Mouse (Mus musculus) layer of hippocampus, adult 9-11 months (tissue): Measurements from ENCODE around the gene Pkd1l1.

Source experiments
- DNase-seq: peaks from one replicate; pipeline ENCODE4 v3.0.0; 2022

The Pkd1l1 gene

DNA sequence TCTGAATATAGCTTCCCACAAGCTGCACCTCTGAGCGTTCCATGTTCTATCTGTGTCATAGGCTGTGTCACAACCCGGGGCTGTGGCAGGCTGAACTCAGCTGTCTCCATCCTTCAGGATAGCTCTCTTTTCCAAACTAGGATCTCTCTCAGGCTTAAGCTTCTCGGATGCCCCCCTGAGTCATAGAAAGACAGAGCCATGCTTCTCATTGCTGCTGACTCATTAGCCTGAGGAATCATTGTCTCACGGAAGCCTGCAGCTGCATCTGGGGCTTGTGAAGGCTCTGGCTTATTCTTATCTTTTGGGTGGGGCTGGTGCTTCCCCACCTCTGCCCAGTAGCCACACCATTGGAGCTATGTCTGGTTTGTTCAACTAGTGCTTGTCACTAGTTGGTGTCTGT is 151.7 kb downstream of the Pkd1l1 start:
- DNase-seq: no peak

DNA sequence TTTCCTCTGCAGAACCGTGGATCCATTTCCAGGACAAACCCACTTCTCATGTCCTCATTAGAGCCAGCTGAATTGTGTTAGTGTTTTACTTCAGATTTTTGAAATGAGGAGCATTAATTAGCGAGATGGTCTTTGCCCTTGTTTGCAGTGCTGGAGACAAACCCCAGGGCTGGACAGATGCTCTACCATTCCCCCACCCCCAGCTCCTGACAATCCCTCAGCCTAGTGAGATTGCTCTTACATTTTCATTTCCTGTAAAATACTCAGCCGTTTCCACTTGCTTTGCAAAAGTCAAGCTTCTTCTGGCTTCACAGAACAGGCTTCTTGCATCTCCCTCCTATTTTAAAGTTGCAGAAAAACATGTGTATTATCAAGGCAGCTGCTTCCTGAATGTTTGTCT is 155.7 kb downstream of the Pkd1l1 start:
- no peak for DNase-seq

DNA sequence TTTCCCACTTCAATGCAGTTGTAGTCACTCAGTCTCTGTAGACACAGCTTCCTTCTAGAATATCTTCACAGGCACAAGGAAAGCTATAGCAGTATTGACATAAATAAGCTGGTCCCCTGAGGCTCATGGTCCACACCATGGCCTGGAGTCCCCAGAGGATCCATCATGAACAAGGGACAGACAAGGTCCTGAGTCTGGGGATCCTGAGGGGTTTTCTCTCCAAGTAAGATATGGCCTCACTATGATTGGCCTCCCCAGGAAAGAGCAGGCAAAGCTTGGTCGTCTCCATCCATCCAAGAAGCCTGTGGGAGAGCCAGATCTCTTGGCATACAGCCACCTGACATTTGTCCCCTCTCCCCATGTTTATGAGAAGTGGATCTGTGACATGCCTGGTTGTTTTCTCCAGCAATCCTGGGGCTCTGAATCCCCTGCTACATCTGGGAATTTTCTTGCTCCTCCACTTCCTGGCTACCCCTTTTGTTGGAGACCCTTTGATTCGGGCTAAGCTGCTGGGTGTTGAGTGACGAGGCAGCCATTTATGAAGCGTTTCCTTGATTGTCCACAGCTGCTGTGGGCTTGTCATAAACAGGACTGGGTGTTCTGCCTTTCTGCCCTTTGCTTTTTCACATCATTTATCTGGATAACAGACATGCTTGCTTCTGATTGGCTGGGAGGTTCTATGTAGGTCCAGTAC is 158.8 kb downstream of the Pkd1l1 start:
- no peak for DNase-seq

DNA sequence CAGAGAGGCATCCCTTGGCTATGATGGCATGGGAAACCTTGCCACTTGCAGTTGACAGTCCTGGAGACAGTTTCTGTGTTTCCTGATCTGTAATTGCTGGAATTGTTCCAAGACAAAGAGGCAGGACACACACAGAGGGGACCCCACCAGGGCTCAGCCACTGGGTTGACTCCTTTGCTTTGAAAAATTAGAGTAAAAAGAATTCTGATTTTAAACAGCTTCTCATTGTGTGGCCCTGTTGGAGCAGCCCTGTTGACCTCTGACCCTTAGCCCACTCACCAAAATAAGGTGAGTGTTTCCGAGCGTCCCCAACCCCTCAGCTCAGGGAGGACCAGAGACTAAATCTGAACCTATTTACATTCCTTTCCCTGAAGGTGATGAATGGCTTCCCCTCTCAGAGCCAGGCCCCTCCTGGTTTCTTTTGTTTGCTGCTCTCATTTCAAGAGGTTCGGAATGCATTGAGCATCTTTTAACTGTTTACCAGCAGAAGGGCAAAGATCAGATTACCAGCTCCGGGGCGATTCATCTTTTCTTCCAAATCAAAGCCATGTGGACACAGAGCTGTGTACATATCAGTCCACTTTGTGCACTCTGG is 161.5 kb downstream of the Pkd1l1 start:
- DNase-seq: no peak

DNA sequence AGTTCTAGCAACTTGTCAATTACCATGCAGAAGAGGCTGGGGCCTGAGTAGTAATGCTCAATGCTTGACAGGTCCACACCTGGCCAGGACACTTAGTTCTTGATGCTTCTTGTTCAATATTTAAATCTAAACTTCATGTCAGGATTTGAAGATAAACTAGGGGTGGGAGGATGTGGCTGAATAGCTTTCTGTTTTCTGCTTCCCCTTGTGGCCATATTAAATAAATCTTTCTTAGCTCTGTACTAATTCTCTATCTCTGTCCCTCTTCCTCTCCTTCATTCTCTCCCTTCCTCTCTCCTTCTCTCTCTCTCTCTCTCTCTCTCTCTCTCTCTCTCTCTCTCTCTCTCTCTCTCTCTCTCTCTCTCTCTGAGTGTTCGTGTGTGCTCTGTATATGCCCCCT is 163.4 kb downstream of the Pkd1l1 start:
- DNase-seq: no peak

DNA sequence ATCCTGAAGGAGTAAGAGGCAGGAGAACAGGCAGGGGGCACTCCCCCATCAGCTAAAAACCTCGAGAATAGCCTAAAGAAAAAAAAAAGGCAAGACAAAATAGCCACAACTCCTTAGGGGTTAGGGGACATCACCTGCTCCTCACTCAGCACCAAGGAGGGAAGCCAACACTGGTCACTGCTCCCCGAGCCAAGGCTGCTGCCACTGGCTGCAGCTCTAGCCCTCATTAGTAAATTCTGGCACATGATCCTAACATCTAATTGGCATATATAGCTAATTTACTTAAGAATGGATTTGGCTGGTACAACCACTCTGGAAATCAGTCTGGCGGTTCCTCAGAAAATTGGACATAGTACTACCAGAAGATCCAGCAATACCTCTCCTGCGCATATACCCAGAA is 166.1 kb downstream of the Pkd1l1 start:
- DNase-seq: no peak

DNA sequence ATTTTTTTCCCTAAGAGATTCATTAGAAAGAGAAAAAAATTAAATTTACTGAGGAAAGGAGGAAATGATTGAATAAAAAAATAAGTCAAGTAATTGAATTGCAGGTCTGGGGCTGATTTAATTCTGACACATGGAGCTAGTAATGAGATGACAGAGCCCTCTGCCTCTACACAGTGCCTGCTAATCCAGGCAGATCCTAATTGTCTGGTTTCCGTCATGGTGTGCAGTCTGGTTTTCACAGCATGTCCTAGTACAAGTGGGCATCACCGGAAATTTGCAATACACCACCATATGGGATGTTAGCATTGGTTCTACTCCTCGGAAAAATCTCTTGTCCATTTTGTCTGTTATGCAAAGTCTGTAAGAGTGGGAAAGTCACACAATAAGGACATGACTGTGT is 168.9 kb downstream of the Pkd1l1 start:
- no peak for DNase-seq

DNA sequence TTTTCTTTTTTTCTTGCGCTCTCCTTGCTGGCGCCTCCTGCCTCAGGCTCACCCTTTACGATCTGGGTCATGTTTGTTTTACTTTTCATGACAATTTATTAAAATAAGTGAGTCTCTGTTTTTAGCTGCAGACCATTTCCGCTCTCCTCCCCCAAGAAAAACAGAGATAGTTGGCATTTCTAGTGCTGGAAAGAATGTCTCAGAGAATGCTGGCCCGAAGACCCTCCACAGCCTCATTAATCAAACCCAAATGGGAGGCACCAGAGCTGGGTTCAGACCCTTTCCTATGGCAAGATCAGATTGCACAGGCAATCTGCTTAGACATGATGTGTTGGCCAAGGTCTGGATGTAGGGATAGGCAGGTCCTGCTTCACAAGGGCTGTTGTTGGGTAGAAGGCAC is 175.6 kb downstream of the Pkd1l1 start:
- no peak for DNase-seq

DNA sequence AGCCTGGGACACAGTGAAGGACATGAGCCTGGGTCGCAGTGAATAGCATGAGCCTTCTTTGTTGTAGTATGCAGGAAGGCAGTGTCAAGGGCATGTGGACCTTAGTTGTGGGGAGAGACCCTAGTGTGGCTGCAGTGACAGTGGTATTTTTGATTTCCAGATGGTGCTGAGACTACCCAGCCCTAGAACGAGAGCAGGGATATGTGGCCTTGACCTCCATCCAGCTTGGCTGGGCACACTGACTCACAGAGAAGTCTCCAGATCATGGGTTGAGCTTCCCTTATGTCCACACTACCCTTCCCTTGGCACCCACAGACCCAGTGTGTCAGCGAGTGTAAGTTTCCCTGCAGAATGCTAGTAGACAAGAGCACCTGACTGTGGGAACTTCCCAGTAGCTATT is 178.0 kb downstream of the Pkd1l1 start:
- no peak for DNase-seq

DNA sequence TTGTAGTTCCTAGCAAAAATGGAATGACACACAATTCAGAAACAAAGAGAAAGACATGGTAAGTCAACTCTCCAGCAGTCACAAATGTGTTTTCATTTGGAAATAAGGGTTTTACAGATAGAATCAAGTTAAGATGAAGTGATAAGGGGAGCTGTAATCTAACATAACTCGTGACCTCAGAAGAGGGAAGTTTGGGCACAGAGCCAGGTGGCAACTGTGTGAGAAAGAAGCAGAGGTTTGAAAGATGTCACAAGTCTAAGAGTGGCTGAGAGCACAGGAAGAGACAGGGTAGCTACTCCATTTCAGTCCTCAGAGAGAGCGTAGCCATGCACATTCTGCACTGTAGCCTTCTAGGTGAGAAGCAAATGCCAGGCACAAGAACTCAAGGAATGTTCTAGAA is 180.9 kb downstream of the Pkd1l1 start:
- DNase-seq: no peak

DNA sequence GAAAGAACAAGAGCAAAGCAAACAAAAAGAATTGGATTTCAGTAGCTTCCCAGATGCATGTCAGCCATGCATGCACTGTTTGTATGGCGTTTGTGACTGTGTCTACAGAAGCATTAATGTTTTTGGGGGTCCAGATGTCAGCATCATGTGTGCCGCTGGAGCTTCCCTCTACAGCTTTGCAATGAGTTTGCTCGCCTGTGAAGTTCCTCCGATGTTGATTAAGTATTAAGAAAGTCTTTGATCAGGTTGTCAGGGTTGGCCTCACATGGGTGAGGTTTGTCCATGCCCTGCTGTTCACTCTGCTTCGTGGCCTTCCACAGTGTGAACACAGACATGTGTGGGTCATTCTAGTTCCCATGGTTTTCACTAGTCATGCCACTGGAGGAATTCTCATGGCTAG is 183.9 kb downstream of the Pkd1l1 start:
- DNase-seq: no peak

DNA sequence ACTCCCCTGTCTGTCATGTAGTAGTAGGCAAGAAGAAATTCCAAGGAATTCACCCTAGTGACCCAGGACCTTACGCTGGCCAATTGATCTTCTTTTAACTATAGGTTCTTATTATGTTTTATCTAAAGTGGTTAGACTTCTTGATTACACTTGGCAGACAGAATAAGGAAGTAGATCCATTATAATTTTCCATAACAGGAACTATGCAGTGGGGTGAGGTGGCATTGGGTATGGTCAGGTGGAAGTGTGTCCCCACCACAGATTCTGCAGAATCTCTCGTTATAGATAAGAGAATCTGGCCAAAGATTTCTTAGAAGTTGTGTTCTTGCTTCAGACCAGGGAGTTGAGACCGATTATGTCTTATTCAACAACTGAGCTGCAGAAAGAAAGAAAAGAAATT is 185.5 kb downstream of the Pkd1l1 start:
- DNase-seq: no peak

DNA sequence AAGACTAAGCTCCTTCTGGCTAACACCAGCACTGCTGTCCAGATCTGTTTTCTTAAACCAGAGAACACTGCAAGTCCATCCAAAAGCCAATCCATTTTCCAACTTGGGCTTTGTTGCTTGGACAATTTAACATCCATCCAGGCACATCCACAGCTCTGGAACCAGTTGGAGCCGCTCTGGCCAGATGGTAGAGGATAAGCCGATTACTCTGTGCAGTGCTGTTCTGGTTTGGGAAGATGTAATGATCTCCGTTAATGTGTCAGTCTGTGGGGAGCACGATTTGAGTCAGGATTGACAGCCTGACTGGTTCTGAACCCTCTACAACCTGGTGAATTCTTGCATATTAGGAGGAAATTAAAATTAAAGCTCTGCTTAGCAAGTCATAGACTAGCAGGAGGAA is 188.7 kb downstream of the Pkd1l1 start:
- DNase-seq: no peak

DNA sequence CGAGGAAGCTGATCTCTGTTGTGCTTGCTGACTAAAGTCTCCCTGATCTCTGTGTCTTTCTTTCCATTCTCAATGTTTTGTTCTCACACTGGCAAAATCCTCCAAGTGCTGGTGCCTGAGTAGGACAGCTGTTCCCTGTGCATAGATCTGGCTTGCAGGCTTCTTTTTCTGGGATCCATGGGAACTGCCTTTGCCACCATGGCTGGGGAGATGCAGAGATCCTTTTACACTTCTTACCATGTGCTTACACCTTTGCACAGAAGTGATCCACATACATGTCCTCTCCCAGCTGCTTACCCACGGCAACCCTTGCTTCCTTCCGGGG is 191.0 kb downstream of the Pkd1l1 start:
- peak; percentile 12 for DNase-seq

DNA sequence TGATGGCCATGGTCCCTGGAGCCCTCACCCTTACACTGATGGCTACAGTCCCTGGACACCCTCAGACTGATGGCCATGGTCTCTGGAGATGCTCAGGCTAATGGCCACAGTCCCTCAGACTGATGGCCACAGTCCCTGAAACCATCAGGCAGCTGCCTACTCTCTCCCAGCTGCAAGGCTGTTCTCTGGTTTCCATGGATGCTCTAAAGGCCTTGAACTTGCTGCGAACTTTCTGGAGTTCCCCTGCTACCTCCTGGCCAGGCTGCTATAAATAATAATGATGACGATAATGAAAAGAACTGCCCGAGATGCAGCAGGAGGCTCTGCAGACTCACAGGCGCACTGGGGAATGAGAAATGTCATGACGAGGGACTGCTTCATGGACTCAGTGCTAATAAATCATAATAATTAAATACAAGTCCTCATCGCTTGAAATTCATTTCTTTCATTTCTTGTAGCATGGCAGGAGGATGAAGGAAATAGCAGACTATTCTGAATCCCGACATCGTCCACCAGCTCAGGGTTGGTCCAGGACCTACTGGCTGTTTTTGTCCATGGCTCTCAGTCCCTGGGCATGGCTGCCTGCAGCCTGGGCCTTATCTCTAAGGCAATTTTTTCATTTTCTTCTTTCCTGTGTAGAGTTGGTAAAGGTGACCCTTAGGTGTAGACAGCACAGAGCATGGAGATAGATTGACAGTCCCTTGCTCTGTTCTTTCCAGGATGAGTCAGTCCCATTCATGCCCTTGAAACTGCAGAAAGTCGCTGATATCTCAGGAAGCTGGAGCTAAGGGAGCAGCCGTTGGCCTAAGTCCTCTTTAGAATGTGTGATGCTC is 191.5 kb downstream of the Pkd1l1 start:
- no peak for DNase-seq

DNA sequence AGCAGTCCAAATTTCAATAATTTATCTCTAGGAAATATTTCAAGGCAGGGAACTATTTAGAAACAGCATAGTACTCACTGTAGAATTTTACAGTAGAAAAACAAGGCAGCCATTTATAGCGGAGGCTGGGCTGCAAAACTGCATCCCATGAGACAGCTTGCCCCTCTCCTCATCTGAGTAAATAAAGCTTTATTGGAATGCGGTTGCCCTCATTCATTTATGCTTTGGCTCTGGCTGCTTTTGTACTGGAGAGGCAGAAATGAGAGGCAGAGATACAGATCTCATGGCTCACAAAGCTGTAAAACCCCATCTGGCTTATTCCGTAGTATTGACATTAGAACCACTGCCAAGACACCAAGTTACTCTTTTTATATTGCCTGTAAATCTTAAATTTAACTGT is 193.6 kb downstream of the Pkd1l1 start:
- no peak for DNase-seq
